Mouse (Mus musculus) lung, postnatal 0 days (tissue): Measurements from ENCODE around the gene Itga7. TPM values are rescaled to one million over a fixed set of nuclear protein-coding genes. Genes with fewer than 3 reads are reported as not detected.

ENCODE experiments used
- ATAC-seq: fragments of 200-750 bp; cut with Nextera tagmentation; 2 replicates; pipeline ENCODE4 v1.8.0; 2017; ENCODE audit warnings: moderate library complexity
- DNase-seq: peaks from one replicate; pipeline ENCODE4 v3.0.0-alpha.2; 2016; ENCODE audit warnings: low spot score
- H3K27ac ChIP-seq: fragments of 300-500 bp; sonication (generic); 2 replicates; pipeline ENCODE4 v1.5.1; 2014; ENCODE audit warnings: antibody characterized with exemption, mild to moderate bottlenecking, low read length, mixed read lengths
- H3K27me3 ChIP-seq: fragments of 300-500 bp; sonication (generic); replicated peaks from 2 replicates; pipeline ENCODE4 v1.6.1; 2014; ENCODE audit warnings: low read length, mixed read lengths; ENCODE audit not compliant: insufficient read depth
- H3K36me3 ChIP-seq: fragments of 300-500 bp; sonication (generic); 2 replicates; pipeline ENCODE4 v1.6.1; 2014; ENCODE audit warnings: low read length, mixed read lengths; ENCODE audit not compliant: insufficient read depth
- H3K4me1 ChIP-seq: fragments of 300-500 bp; sonication (generic); 2 replicates; pipeline ENCODE4 v1.6.1; 2014; ENCODE audit warnings: antibody characterized with exemption, low read depth, low read length, mixed read lengths; ENCODE audit not compliant: insufficient read depth
- H3K4me2 ChIP-seq: fragments of 300-500 bp; sonication (generic); replicated peaks from 2 replicates; pipeline ENCODE4 v1.6.1; 2014; ENCODE audit warnings: low read depth, mild to moderate bottlenecking, low read length, moderate library complexity, mixed read lengths
- H3K4me3 ChIP-seq: fragments of 300-500 bp; sonication (generic); 2 replicates; pipeline ENCODE4 v1.5.1; 2014; ENCODE audit warnings: low read depth, low read length
- H3K9ac ChIP-seq: fragments of 300-500 bp; sonication (generic); replicated peaks from 2 replicates; pipeline ENCODE4 v1.6.1; 2014; ENCODE audit warnings: low read depth, mild to moderate bottlenecking
- H3K9me3 ChIP-seq: fragments of 300-500 bp; sonication (generic); 2 replicates; pipeline ENCODE4 v1.6.1; 2016; ENCODE audit warnings: low read length, mixed read lengths
- CTCF ChIP-seq: IDR thresholded peaks from 2 replicates; pipeline ENCODE4 v1.5.1; 2016; ENCODE audit warnings: antibody characterized with exemption, mild to moderate bottlenecking
- EP300 ChIP-seq: IDR thresholded peaks from 2 replicates; pipeline ENCODE4 v1.6.1; 2016; ENCODE audit warnings: antibody characterized with exemption, mild to moderate bottlenecking, control low read depth
- WGBS: fragments of 180-500 bp; shearing (Covaris S2); extraction: QIAGEN DNeasy Blood & Tissue Kit; methylation state at CpG from one replicate; pipeline ENCODE4 v1.1.7; 2014; 5-methylcytosine and 5-hydroxymethylcytosine counted together
- polyA plus RNA-seq: library from polyadenylated mRNA; unstranded; fragments of >200 nt; fragmentation: Nextera tagmentation; extraction: Ambion mirVana; gene quantifications from 2 replicates; pipeline ENCODE4 v1.2.1, GENCODE M21; 2015

The Itga7 gene
- polyA plus RNA-seq, 1 experiment from 2014 or later: 14.6 TPM

GRCm38 (mm10) chr10:128947496-128947895 is 13.9 kb downstream of the Itga7 start:
- no peak for DNase-seq

GRCm38 (mm10) chr10:128950208-128950887 is 16.7 kb downstream of the Itga7 start:
- no peaks in the 10 kb centered on the region for H3K27me3 ChIP-seq
- H3K9ac ChIP-seq: no peak overlapping the region
- no peak overlapping the region for H3K27ac ChIP-seq
- no peak overlapping the region for H3K4me2 ChIP-seq
- no peaks in the 10 kb centered on the region for H3K9me3 ChIP-seq
- no peak overlapping the region for H3K4me3 ChIP-seq
- no peak for ATAC-seq
- no peaks in the 10 kb centered on the region for H3K36me3 ChIP-seq
- DNase-seq: no peak
- 42% methylated on average over 14 of the region's 16 CpGs for WGBS
- no peak for TF ChIP-seq CTCF
- TF ChIP-seq EP300: no peak
- no peaks in the 10 kb centered on the region for H3K4me1 ChIP-seq

More at GRCm38 (mm10) chr10:128947496-128947895, 13.9 kb downstream of the Itga7 start:
- no peak overlapping the region for H3K4me3 ChIP-seq
- no peaks in the 10 kb centered on the region for H3K36me3 ChIP-seq
- H3K27me3 ChIP-seq: no peaks in the 10 kb centered on the region
- no peak for ATAC-seq
- H3K27ac ChIP-seq: no peak overlapping the region
- TF ChIP-seq CTCF (no peak), EP300 (no peak)
- H3K9ac ChIP-seq: no peak overlapping the region
- H3K9me3 ChIP-seq: no peaks in the 10 kb centered on the region
- no peak overlapping the region for H3K4me2 ChIP-seq
- WGBS: 80% methylated on average over 4 of the region's 4 CpGs
- H3K4me1 ChIP-seq: no peaks in the 10 kb centered on the region

GRCm38 (mm10) chr10:128958340-128958739 is 24.7 kb downstream of the Itga7 start:
- Histone ChIP-seq H3K9me3 (no peaks in the 10 kb centered on the region), H3K9ac (no peak overlapping the region), H3K4me3 (no peak overlapping the region), H3K27me3 (no peaks in the 10 kb centered on the region), H3K4me1 (no peaks in the 10 kb centered on the region), H3K27ac (no peak overlapping the region), H3K4me2 (no peak overlapping the region), H3K36me3 (no peaks in the 10 kb centered on the region)
- DNase-seq (no peak), ATAC-seq (no peak)
- TF ChIP-seq CTCF: no peak
- TF ChIP-seq EP300: no peak
- WGBS: 73% methylated on average over 10 of the region's 10 CpGs

- Histone ChIP-seq H3K27ac (no peak overlapping the region), H3K9me3 (no peaks in the 10 kb centered on the region), H3K4me2 (no peak overlapping the region), H3K36me3 (no peaks in the 10 kb centered on the region), H3K9ac (no peak overlapping the region), H3K4me3 (no peak overlapping the region), H3K27me3 (no peaks in the 10 kb centered on the region), H3K4me1 (no peaks in the 10 kb centered on the region)
- no peak for TF ChIP-seq EP300
- TF ChIP-seq CTCF: no peak
- 65% methylated on average over 4 of the region's 4 CpGs for WGBS
- ATAC-seq (no peak), DNase-seq (no peak)
Observed at GRCm38 (mm10) chr10:128960142-128960541, 26.5 kb downstream of the Itga7 start.

GRCm38 (mm10) chr10:128960590-128961584 is 27.3 kb downstream of the Itga7 start, which contains the start of gene Mettl7b:
TSS of gene Mettl7b (minus strand) at chr10:128960988.
- no peaks in the 10 kb centered on the region for H3K9me3 ChIP-seq
- no peaks in the 10 kb centered on the region for H3K27me3 ChIP-seq
- H3K4me1 ChIP-seq: no peaks in the 10 kb centered on the region
- ATAC-seq: no peak
- no peak within 1 kb of the TSS for H3K4me2 ChIP-seq
- WGBS: 74% methylated on average over 12 of the region's 12 CpGs
- H3K4me3 ChIP-seq: no peak within 1 kb of the TSS
- no peak within 1 kb of the TSS for H3K9ac ChIP-seq
- DNase-seq: no peak
- no peaks in the 10 kb centered on the region for H3K36me3 ChIP-seq
- H3K27ac ChIP-seq: no peak within 1 kb of the TSS
- TF ChIP-seq CTCF (no peak), EP300 (no peak)

GRCm38 (mm10) chr10:128964961-128965360 is 31.3 kb downstream of the Itga7 start:
- no peak overlapping the region for H3K4me3 ChIP-seq

More at GRCm38 (mm10) chr10:128964961-128965360, 31.3 kb downstream of the Itga7 start:
- Histone ChIP-seq H3K36me3 (no peaks in the 10 kb centered on the region), H3K9ac (no peak overlapping the region), H3K4me1 (no peaks in the 10 kb centered on the region), H3K4me2 (no peak overlapping the region), H3K9me3 (no peaks in the 10 kb centered on the region), H3K27ac (no peak overlapping the region), H3K27me3 (no peaks in the 10 kb centered on the region)
- 61% methylated on average over 2 of the region's 2 CpGs for WGBS
- DNase-seq (no peak), ATAC-seq (no peak)
- no peak for TF ChIP-seq EP300
- no peak for TF ChIP-seq CTCF
